Mouse (Mus musculus): ENCODE measurements around the gene Tnrc6b.

DNA sequence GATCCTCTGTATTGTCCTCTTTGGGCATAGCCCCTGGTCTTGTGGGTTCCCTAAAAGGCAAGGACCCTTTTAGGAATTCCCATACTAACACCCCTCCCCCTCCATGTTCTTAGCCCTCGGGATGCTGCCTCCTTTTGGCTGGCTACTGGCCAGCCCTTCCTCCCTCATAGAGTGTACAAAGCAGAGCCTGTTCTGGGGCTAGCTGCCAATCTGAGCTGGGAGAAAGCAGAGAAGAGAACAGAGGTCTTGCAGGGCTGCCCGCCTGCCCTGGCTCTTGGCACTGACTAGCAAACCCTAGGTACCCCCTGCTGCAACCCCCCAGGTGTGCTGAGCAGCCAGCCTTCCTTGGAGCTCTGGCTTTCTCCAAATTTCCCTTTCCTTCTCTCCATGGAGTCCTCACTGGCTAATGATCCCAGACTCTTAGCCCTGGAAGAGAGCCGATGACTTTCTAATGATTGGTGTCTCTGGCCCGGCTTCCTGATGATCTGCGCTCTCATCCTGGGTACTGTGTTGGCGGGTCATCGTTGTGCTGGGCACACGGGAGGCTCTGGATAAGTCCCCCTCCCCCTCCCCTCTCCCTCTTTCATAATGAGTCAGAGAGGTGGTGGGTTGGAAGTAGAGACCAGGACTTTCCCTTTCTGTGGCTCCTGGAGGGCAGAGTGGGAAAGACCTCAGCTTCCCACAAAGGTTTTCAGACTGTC lies 31.4 kb upstream of the Tnrc6b start:
- TF ChIP-seq CTCF (IDR thresholded peaks at IDR 0.05; ENCODE audit: extremely low read depth, insufficient read length, insufficient replicate concordance, low read depth, low read length) (no peak), POLR2A (IDR thresholded peaks at IDR 0.05; ENCODE audit: low read depth, low read length) (no peak)
